Mouse (Mus musculus): ENCODE results near the gene Chp2.

Gene Chp2

GRCm38 (mm10) chr7:122219315-122219801 is at the start of gene Chp2:
Gene Chp2 (plus strand): TSS chr7:122219496.
- no peak for DNase-seq (ENCODE audit: extremely low spot score, low spot score)

- DNase-seq (ENCODE audit: extremely low spot score, low spot score) = no peak
Measured at GRCm38 (mm10) chr7:122170705-122171104, 48.6 kb upstream of the Chp2 start.

DNA sequence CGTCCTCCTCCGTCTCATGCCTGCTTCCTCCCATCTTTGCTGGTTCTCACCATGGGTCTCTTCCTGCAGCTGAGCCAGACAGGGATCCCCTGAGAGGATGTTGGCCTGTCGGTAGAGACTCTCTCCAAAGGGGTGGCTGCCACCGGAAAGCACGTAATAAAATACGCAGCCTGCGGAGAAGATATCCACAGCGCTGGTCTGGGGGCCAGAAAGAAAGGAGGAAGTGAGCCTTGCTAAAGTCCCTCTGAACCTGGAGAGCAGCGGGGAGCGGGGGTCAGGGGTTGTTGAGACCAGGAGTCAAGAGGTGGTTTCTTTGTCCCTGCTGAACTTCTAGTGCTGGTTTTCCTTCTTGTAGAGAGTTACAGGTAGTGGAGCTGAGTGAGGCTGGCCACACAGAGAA is 47.7 kb upstream of the Chp2 start:
- DNase-seq (ENCODE audit: extremely low spot score, low spot score) = no peak

GRCm38 (mm10) chr7:122180720-122181119 is 38.6 kb upstream of the Chp2 start:
- DNase-seq (ENCODE audit: extremely low spot score, low spot score) = no peak

DNA sequence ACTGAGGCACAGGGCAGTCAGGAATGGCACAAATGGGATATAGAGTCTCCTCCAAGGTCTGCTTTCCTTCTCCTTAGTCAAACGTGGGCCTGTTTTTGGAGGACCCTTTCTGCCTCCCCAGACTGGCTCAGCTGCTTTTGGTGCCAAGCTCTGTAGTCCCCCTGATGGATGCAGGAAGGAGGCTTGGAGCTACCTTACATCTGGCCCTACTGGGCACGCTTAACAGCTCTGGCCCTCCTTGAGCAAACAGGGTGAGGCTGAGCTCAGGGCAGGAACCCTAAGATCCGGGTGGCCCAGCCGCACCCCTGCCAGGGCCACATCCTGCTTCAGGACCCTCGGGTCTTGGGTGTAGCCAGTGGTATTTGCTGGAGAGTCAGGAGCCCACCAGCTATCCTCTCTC is 34.7 kb upstream of the Chp2 start:
- DNase-seq (ENCODE audit: extremely low spot score, low spot score) = no peak

DNA sequence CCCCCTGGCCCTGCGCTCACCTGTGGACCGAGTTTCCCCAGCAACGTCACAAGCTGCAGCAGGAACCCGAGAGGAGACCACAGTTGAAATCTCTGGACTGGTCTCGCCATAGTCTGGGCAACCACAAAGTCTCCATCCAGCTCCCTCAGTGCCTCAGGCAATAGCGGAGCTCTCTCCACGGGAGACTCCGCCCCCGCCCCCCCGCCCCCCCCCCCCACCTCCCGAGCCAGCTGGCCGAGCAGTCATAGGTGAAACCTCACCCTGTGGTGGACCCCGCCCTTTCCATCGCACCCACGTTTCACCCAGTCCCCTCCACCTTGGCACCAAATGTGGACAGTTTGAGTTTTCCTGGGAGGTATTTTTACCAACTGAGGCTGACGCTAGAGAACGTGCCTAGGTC is 33.3 kb upstream of the Chp2 start, which contains the start of gene Ern2:
Ern2 (minus strand) TSS at position 165 of the 400 bp plus-strand sequence.
- DNase-seq (ENCODE audit: extremely low spot score, low spot score) = no peak

DNA sequence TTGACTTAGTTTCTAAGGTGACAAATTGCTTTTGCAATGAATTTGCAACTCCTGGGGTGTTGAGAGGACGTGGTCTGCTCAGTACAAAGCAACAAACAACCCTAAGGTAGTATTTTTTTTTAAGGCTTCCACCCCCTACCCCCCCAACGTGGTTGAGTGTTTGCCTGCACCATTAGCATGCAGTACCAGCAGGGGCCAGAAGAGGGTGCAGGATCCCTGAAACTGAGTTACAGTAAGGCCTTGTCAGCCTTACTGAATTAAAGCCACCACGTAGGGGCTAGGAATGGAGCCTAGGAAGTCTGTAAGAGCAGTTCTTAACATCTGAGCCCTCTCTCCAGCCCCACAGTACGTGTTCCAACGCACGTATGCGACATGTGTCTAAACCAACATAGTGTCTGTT is 29.8 kb upstream of the Chp2 start:
- peak; percentile 77 for DNase-seq (ENCODE audit: extremely low spot score, low spot score)

- DNase-seq (ENCODE audit: extremely low spot score, low spot score) = no peak
Measured at GRCm38 (mm10) chr7:122191097-122191496, 28.2 kb upstream of the Chp2 start.

- DNase-seq (ENCODE audit: extremely low spot score, low spot score) = no peak
Measured at GRCm38 (mm10) chr7:122193919-122194318, 25.4 kb upstream of the Chp2 start.

DNA sequence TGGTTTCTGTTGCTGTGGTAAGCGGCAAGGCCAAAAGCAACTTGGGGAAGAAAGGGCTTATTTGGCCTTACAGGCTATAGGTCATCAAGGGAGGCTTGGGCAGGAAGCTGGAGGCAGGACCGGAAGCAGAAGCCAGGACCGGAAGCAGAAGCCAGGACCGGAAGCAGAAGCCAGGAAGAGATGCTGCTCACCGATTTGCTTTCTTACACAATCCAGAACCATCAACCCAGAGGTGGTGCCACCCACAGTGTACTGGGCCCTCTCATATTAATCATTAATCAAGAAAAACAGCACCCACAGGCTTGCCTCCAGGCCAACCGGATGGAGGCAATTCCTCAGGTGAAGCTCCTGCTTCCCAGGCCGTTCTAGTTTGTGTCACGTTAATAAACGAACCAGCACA is 22.5 kb upstream of the Chp2 start:
- DNase-seq (ENCODE audit: extremely low spot score, low spot score) = no peak

DNA sequence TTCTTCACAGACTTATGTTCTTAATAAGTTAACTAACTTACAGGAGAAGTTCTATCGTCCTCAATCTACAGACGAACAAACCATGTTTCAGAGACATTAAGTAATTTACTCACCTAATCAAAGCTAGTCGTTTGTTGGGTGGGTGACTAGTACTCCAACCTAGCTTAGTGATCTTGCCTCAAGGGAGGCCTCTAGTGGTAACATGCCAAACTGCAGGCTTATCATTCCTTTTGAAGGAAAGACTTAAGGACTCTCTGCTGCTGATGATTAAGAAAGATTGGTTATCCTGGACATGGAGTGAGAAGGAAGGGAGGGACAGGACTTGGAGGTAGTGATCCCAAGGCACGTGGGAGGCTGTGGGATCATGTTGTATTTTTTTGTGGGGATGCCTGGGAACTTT is 22.0 kb upstream of the Chp2 start:
- DNase-seq (ENCODE audit: extremely low spot score, low spot score) = peak; percentile 38

DNA sequence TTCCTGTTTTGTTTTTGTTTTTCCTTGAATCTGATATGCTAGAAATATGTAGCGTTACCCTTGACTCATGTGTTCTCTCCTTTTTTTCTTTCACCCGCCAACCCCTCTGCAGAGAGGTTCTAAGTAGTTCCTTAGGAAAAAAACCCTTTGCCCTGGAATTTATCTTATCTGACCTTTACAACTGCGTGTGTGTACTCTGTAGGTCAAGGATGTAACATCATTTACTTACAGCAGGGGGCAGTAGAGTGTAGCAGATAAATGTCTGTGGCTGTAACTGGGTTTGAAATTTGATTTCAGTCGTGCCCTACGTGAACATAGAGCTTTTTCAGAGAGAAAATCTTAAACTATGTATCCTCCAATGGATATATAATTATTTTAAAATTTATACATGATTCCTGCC is 20.0 kb upstream of the Chp2 start:
- no peak for DNase-seq (ENCODE audit: extremely low spot score, low spot score)

- no peak for DNase-seq (ENCODE audit: extremely low spot score, low spot score)
Measured at GRCm38 (mm10) chr7:122203936-122204335, 15.4 kb upstream of the Chp2 start.

GRCm38 (mm10) chr7:122206121-122206520 is 13.2 kb upstream of the Chp2 start:
- DNase-seq (ENCODE audit: extremely low spot score, low spot score) = no peak

DNA sequence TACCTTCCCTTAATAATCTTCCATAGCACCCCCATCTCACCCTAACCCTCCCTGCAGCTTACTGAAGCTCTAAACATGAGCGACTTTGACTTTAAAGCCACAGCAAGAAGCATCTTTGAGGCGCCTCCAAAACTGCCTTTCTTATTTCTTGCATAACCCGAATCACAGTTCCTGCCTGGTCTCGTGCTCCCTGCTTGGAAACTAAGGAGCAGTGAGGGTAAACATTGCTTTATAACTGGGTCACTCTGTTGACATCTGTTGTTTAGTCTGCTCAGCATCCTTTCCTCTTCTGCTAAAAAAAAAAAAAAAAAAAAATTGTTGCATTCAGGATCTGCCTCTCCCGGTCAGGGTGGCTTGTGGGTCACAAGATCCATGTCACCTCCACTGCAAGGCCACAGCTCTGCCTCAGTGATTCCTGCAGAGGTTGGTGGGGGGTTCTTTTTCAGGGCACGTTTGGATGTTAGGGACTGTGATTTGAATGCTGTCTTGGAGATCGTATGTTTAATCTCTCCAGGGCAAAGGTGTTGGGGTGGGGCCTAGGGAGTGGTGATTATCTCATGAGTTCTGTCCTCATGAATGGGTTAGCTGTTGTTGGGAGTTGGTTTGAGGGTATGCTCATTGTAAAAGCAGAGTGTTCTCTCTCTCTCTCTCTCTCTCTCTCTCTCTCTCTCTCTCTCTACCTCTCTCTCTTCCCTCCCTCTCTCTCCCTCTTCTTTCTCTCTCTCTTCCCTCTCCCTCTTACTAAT is 10.8 kb upstream of the Chp2 start:
- no peak for DNase-seq (ENCODE audit: extremely low spot score, low spot score)

DNA sequence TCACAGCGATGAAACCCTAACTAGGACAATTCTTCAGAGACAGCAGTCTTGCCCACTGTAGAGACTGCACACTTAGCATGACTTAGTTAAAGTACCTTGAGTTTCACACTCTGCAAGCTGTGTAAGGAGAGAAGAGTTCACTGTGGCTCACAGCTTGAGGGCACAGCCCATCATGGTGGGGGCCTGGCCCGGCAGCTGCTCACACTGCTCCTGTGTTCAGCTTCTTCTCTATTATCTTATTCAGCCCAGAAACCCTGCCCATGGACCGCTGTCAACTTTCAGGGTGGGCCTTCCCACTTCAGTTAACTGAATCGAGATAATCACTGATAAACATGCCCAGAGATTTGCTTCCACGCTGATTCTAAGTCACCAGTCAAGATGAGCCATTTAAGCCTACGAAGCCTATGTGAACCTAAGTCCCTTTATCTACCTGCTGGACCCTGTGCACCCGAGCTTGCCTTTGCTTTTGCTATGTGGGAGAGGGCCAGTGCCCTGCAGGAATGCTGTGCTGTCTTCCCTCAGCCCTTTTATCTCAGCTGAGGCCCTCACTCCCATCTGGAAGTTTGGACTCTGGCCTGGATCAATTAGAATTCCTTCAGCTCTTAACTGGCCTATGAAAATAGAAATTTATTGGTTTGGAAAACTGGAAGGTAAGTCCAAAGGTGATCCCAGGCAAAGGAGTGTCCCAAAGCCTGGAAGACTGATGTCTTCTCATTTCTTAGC is 6.9 kb downstream of the Chp2 start:
- DNase-seq (ENCODE audit: extremely low spot score, low spot score) = no peak

DNA sequence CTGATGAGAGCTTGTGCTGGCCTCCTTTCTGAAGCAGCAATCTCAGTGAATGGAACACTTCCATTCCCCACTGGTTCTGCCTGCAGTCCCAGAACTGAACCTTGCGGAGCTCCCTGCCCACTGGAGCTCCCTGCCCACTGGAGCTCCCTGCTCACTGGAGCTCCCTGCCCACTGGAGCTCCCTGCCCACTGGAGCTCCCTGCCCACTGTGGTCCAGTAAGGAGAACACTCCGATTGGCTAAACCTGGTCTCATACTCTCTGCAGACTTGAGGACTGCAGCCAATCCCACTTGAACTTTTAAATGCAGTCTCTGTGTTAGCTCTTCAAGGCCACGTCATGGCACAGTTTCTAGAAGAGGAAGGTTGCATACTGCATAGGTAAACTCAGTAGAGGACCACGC is 7.4 kb downstream of the Chp2 start:
- DNase-seq (ENCODE audit: extremely low spot score, low spot score) = no peak

- no peak for DNase-seq (ENCODE audit: extremely low spot score, low spot score)
Measured at GRCm38 (mm10) chr7:122229306-122229705, 10.0 kb downstream of the Chp2 start.

GRCm38 (mm10) chr7:122229916-122230315 is 10.6 kb downstream of the Chp2 start:
- DNase-seq (ENCODE audit: extremely low spot score, low spot score) = no peak

DNA sequence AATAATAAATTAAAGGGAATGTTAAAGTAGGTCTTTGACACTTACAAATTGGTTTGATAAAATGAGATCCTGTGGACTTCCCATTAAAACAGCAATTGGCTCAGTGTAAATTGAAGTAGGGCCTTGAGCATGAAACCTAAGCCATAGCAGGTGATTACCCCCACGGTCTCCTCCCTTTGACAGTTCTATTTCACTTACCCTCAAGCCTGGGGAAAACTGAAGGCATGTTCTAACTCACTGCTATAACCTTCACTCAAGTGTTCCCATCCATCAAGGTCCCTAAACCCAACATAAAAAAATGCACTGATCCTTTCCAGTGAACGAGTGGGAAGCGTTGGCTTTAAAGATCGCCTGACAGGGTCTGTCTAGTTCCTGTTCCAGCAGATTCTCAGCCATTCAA is 11.6 kb downstream of the Chp2 start:
- no peak for DNase-seq (ENCODE audit: extremely low spot score, low spot score)

GRCm38 (mm10) chr7:122238939-122239338 is 19.6 kb downstream of the Chp2 start:
- DNase-seq (ENCODE audit: extremely low spot score, low spot score) = no peak

- DNase-seq (ENCODE audit: extremely low spot score, low spot score) = no peak
Measured at GRCm38 (mm10) chr7:122240413-122241119, 21.3 kb downstream of the Chp2 start.

Data from neural tube, embryonic 10.5 days (tissue).